Mouse (Mus musculus): Measurements from ENCODE around the gene Zcchc24. TPM values are rescaled to one million over a fixed set of nuclear protein-coding genes. Genes with fewer than 3 reads are reported as not detected.

The Zcchc24 gene
- total RNA-seq, 2 experiments from 2014 or later: 53.5 to 60.2 TPM

- DNase-seq: no peak
Measured at GRCm38 (mm10) chr14:25716528-25716927, 52.3 kb downstream of the Zcchc24 start.

GRCm38 (mm10) chr14:25713443-25713842 lies 55.4 kb downstream of the Zcchc24 start:
- no peak for DNase-seq

- no peak for DNase-seq
Measured at GRCm38 (mm10) chr14:25711602-25712001, 57.2 kb downstream of the Zcchc24 start.

- DNase-seq: no peak
Measured at GRCm38 (mm10) chr14:25711177-25711576, 57.7 kb downstream of the Zcchc24 start.

GRCm38 (mm10) chr14:25710681-25711080 lies 58.2 kb downstream of the Zcchc24 start:
- no peak for DNase-seq

- no peak for DNase-seq
Measured at GRCm38 (mm10) chr14:25710073-25710472, 58.8 kb downstream of the Zcchc24 start.

GRCm38 (mm10) chr14:25708917-25709316 lies 59.9 kb downstream of the Zcchc24 start:
- DNase-seq: no peak

GRCm38 (mm10) chr14:25708451-25708850 lies 60.4 kb downstream of the Zcchc24 start:
- no peak for DNase-seq

GRCm38 (mm10) chr14:25707691-25708181 lies 61.1 kb downstream of the Zcchc24 start:
- DNase-seq: peak; percentile 51

- no peak for DNase-seq
Measured at GRCm38 (mm10) chr14:25701986-25702385, 66.9 kb downstream of the Zcchc24 start.

- no peak for DNase-seq
Measured at GRCm38 (mm10) chr14:25696356-25696755, 72.5 kb downstream of the Zcchc24 start.

- DNase-seq: no peak
Measured at GRCm38 (mm10) chr14:25695059-25695458, 73.8 kb downstream of the Zcchc24 start.

- DNase-seq: no peak
Measured at GRCm38 (mm10) chr14:25694569-25694897, 74.3 kb downstream of the Zcchc24 start.

- DNase-seq: peak; percentile 93 to 96
Measured at GRCm38 (mm10) chr14:25693888-25694568, 74.8 kb downstream of the Zcchc24 start, which contains the start of gene Ppif. Gene Ppif (plus strand): TSS chr14:25694154.

GRCm38 (mm10) chr14:25693271-25693887 lies 75.5 kb downstream of the Zcchc24 start:
- no peak for DNase-seq

GRCm38 (mm10) chr14:25686983-25687901 lies 81.6 kb downstream of the Zcchc24 start:
- DNase-seq: no peak

GRCm38 (mm10) chr14:25686216-25686945 lies 82.5 kb downstream of the Zcchc24 start:
- DNase-seq: no peak

- no peak for DNase-seq
Measured at GRCm38 (mm10) chr14:25682020-25682419, 86.8 kb downstream of the Zcchc24 start.

GRCm38 (mm10) chr14:25679625-25680024 lies 89.2 kb downstream of the Zcchc24 start:
- DNase-seq: no peak

- no peak for DNase-seq
Measured at GRCm38 (mm10) chr14:25667587-25667986, 101.3 kb downstream of the Zcchc24 start.

GRCm38 (mm10) chr14:25666668-25667376 lies 102.0 kb downstream of the Zcchc24 start:
- no peak for DNase-seq
